Mouse (Mus musculus) stomach, embryonic 16.5 days (tissue): ENCODE data around the gene Spsb2. TPM values are rescaled to one million over a fixed set of nuclear protein-coding genes. Genes with fewer than 3 reads are reported as not detected.
A peak's percentile ranks its signal among the peaks of the same experiment; 100 is the strongest.

ENCODE experiments used
- ATAC-seq: fragments of 200-750 bp; cut with Nextera tagmentation; 2 replicates; pipeline ENCODE4 v1.8.0; 2017; ENCODE audit warnings: moderate number of reproducible peaks, moderate TSS enrichment; ENCODE audit not compliant: insufficient read depth, low FRiP score
- H3K27ac ChIP-seq: fragments of 300-500 bp; sonication (generic); 2 replicates; pipeline ENCODE4 v1.5.1; 2014; ENCODE audit warnings: low read length
- H3K27me3 ChIP-seq: fragments of 300-500 bp; sonication (generic); 2 replicates; pipeline ENCODE4 v1.6.1; 2014; ENCODE audit warnings: low read length, control low read depth, mixed read lengths; ENCODE audit not compliant: control insufficient read depth, insufficient read depth
- H3K36me3 ChIP-seq: fragments of 300-500 bp; sonication (generic); 2 replicates; pipeline ENCODE4 v1.6.1; 2014; ENCODE audit warnings: low read length; ENCODE audit not compliant: control insufficient read depth, insufficient read depth
- H3K4me1 ChIP-seq: fragments of 300-500 bp; sonication (generic); 2 replicates; pipeline ENCODE4 v1.6.1; 2014; ENCODE audit warnings: low read length, control low read depth, mixed read lengths; ENCODE audit not compliant: control insufficient read depth, insufficient read depth
- H3K4me2 ChIP-seq: fragments of 300-500 bp; sonication (generic); 2 replicates; pipeline ENCODE4 v1.6.1; 2014; ENCODE audit warnings: low read depth, low read length, mixed read lengths
- H3K4me3 ChIP-seq: fragments of 300-500 bp; sonication (generic); replicated peaks from 2 replicates; pipeline ENCODE4 v1.5.1; 2014; ENCODE audit warnings: mild to moderate bottlenecking, low read length
- H3K9ac ChIP-seq: fragments of 300-500 bp; sonication (generic); 2 replicates; pipeline ENCODE4 v1.6.1; 2014; ENCODE audit warnings: low read length
- H3K9me3 ChIP-seq: fragments of 300-500 bp; sonication (generic); replicated peaks from 2 replicates; pipeline ENCODE4 v1.6.1; 2016; ENCODE audit warnings: low read length, control low read depth; ENCODE audit not compliant: control insufficient read depth
- WGBS: fragments of 180-500 bp; shearing (Covaris S2); extraction: QIAGEN DNeasy Blood & Tissue Kit; methylation state at CpG from one replicate; pipeline ENCODE4 v1.1.7; 2014; 5-methylcytosine and 5-hydroxymethylcytosine counted together
- polyA plus RNA-seq: library from polyadenylated mRNA; unstranded; fragments of >200 nt; fragmentation: Nextera tagmentation; extraction: Ambion mirVana; gene quantifications from 2 replicates; pipeline ENCODE4 v1.2.1, GENCODE M21; 2015

The Spsb2 gene
- polyA plus RNA-seq, 1 experiment from 2014 or later, result 15.1 TPM

DNA sequence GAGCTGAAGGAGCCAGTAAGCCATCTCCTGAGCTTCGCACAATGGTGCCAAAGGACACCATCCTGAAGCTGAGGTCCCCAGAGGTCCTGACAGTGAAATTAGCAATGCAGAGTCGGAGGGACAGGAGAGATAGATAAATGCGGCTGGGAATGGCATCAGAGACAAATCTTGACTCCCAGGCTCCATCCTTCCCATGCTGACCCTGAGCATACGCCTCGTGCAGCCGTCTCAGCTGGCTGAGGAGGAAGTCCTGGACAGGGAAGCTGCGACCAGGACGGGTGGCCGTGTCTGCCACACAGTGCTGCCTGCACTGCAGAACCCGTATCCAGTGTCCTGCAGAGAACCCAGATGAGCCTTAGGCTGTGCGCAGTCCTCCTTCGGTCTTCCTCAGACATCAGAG, 46.2 kb downstream of the Spsb2 start:
- 68% methylated on average over 12 of the region's 12 CpGs for WGBS

DNA sequence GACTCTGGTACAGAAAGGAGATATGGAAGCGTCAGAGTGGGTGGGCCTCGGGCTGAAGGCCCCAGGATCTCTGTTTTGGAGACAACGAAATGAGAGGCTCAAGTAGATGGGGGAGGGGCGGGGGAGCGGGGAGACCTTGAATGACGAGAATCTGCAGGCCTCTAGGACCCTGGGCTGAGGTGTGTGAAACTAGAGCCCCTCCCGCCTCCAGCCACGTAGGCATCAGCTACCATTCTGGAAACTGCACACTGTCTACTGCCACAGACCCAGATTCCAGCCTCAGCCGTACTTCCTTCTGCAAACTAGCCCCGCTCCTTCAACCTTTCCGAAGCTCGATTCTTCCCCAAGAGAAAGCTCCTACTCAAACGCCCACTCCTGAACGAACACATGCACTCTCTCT, 47.9 kb downstream of the Spsb2 start:
- H3K9ac ChIP-seq, result peak overlapping the region; percentile 94; the same call in 1 of the 2 replicates
- H3K27ac ChIP-seq, result peak overlapping the region; percentile 95

More for the DNA sequence above, 46.2 kb downstream of the Spsb2 start:
- H3K27ac ChIP-seq, result no peak overlapping the region
- peaks cover 18% of the 10 kb centered on the region for H3K4me1 ChIP-seq
- H3K4me2 ChIP-seq, result no peak overlapping the region
- H3K9ac ChIP-seq, result no peak overlapping the region; the same call in 1 of the 2 replicates
- H3K36me3 ChIP-seq, result no peaks in the 10 kb centered on the region
- no peaks in the 10 kb centered on the region for H3K9me3 ChIP-seq
- no peak for ATAC-seq
- peaks cover 8% of the 10 kb centered on the region; the same call in 1 of the 2 replicates for H3K27me3 ChIP-seq
- no peak overlapping the region for H3K4me3 ChIP-seq

DNA sequence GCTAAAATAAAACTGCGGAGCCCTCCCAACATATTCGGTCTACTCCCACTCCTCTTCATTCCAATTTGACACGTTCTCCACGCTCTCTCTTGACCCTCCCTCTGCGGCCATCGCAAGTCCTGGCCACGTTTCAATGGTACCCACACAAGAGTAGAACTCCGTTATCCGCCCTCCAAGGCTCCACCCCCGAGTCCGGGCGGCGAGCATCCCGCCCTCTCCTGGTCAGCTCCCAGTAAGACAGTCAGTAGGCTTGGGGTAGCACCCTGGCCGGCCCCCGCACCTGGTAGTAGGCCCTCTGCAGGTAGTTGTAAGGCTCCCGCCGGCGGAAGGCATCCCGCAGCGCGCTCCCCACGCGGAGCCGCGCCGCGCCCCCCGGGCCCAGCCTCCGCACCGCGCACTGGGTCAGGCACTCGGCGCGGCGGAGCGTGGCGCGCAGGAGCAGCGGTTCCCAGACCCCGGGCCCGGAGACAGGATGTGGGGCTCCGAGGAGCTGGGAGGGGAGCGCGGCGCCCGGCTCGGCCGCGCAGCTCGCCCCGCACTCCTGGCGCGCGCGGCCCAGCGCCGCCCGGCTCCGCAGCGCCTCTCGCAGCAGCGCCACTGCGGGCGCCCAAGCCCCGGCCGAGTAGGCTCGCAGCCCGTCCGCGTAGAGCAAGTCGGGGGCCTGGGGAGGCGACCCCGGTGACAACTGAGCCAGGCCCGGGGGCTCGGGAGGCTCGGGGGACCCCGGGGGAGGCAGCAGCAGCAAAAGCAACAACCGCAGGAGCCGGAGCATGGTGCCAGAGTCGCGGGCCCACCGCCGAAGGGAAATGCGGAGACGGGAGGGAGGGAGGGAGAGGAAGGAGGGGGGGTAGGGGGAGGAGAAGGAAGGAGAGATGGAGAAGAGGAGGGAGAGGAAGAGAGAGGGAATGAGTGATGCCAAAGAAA, 48.7 kb downstream of the Spsb2 start, which contains the start of gene P3h3:
P3h3 (minus strand) TSS at position 837 of the 924 bp plus-strand sequence.
- no peaks in the 10 kb centered on the region for H3K36me3 ChIP-seq
- H3K4me2 ChIP-seq, result peak within 1 kb of the TSS; percentile 81
- H3K4me3 ChIP-seq, result peak within 1 kb of the TSS; percentile 77
- peak within 1 kb of the TSS; percentile 94 for H3K9ac ChIP-seq
- H3K27ac ChIP-seq, result peak within 1 kb of the TSS; percentile 95
- H3K27me3 ChIP-seq, result peaks cover 8% of the 10 kb centered on the region; the same call in 1 of the 2 replicates
- peak; percentile 85 for ATAC-seq
- H3K4me1 ChIP-seq, result peaks cover 18% of the 10 kb centered on the region
- under 1% methylated on average over 86 of the region's 86 CpGs for WGBS
- no peaks in the 10 kb centered on the region for H3K9me3 ChIP-seq

More for the DNA sequence above, 47.9 kb downstream of the Spsb2 start:
- peaks cover 18% of the 10 kb centered on the region for H3K4me1 ChIP-seq
- peak; percentile 48; the same call in 1 of the 2 replicates for ATAC-seq
- peak overlapping the region; percentile 77 for H3K4me3 ChIP-seq
- no peaks in the 10 kb centered on the region for H3K36me3 ChIP-seq
- peaks cover 8% of the 10 kb centered on the region; the same call in 1 of the 2 replicates for H3K27me3 ChIP-seq
- peak overlapping the region; percentile 81 for H3K4me2 ChIP-seq
- H3K9me3 ChIP-seq, result no peaks in the 10 kb centered on the region
- WGBS, result 10% methylated on average over 14 of the region's 14 CpGs

DNA sequence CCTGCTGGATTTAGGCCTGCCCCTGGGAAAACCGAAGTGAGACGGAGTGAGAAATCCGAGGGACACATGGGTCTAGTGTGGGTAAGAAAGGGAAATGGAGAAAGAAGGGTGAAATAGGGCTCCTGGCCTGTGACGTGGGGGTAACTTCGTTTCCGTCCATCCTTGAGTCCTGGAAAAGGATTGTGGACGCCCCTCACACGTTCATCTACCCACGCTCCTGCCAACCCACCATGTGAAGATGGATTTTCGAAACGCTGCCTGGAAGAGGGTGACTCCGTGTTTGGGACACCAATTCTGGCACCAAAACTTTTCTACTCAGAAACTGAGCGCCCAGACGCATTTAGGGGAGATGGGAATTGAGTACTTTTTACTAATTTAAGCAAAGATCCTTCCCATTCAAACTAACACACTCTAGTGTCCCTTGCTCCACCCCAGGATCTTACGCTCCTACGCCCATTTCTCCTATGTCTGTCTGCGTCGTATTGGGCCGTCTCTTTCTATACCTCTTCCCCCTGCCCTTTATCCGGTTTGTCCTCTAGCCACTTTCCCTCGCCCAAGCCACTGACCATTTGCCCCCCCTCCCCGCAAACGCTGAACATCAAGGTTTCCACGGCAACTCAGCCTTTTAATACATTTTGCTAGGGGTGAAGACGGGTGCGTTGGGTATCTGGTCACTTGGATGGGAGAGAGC, 49.5 kb downstream of the Spsb2 start:
- Histone ChIP-seq H3K36me3 (no peaks in the 10 kb centered on the region), H3K9me3 (no peaks in the 10 kb centered on the region), H3K27ac (peak overlapping the region; percentile 60), H3K4me1 (peaks cover 18% of the 10 kb centered on the region), H3K9ac (peak overlapping the region; percentile 94), H3K4me3 (peak overlapping the region; percentile 77), H3K4me2 (peak overlapping the region; percentile 81), H3K27me3 (peaks cover 8% of the 10 kb centered on the region; the same call in 1 of the 2 replicates)
- 22% methylated on average over 26 of the region's 26 CpGs for WGBS
- no peak for ATAC-seq

DNA sequence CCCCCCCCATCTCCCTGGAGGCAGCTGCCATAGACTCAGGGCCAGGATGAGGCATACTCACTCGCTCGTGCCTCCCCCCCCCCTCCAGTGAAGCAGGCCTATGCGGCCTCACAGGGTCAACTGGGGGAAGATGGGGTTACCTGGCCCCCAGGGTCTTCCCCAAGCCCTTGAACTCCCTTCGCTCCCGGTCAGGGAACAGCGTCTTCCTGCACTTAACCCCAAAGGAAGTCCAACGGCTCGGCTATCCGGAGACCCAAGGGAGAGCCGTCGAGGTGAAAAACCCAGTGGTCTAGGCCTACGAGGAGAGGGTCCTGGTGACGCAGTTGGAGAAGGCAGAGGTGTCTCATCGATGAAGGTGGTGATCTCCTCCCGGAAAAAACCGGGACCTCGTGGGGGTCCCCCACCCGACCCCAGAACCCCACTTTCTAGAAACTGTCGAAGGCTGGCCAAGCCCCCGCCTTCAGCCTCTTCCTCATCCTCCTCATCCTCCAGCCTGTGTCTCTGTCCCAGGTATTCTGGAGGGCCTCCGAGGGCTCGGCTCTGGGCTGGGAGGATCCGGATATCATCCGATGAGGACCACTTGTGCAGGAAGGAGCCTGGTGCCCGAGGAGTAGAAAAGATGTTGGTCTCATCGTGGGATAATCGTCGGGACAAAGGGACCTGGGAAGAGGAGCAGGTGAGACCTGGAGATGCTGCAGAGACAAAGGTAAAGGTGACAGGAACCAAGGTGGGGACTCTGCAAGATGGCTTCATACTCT, 50.3 kb downstream of the Spsb2 start:
- H3K9me3 ChIP-seq, result no peaks in the 10 kb centered on the region
- WGBS, result 72% methylated on average over 27 of the region's 28 CpGs
- H3K27ac ChIP-seq, result no peak overlapping the region
- no peaks in the 10 kb centered on the region for H3K36me3 ChIP-seq
- ATAC-seq, result no peak
- H3K4me1 ChIP-seq, result peaks cover 19% of the 10 kb centered on the region
- no peak overlapping the region for H3K4me3 ChIP-seq
- peaks cover 8% of the 10 kb centered on the region; the same call in 1 of the 2 replicates for H3K27me3 ChIP-seq
- H3K4me2 ChIP-seq, result peak overlapping the region; percentile 81
- H3K9ac ChIP-seq, result peak overlapping the region; percentile 94; the same call in 1 of the 2 replicates

DNA sequence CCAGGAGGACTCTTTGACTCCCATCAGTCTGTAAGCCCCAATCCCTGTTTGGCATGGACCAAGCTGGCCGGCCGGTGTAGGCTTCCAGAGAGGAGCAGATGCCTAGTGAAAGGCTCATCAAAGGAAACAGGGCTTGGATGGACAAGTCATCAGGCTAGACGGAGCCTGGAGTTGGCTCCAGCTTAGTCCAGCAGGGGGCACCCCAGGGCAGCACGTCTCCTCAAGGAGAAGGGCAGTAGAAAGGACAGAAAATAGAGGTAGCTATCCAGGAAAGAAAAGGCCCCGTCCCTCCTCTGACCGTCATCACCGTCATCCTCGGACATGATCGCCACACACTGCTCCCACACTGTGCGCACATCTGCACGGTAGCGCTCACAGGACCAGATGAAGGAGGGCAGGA, 51.3 kb downstream of the Spsb2 start:
- Histone ChIP-seq H3K4me2 (no peak overlapping the region), H3K9ac (peak overlapping the region; percentile 51; the same call in 1 of the 2 replicates), H3K36me3 (no peaks in the 10 kb centered on the region), H3K9me3 (no peaks in the 10 kb centered on the region), H3K27me3 (peaks cover 8% of the 10 kb centered on the region; the same call in 1 of the 2 replicates), H3K4me3 (no peak overlapping the region), H3K4me1 (peaks cover 24% of the 10 kb centered on the region), H3K27ac (no peak overlapping the region)
- 5% methylated on average over 12 of the region's 12 CpGs for WGBS
- ATAC-seq, result no peak

Other genes starting within 250 kb of the Spsb2 start
- 0.11 TPM in 1 of 2 replicates, not detected in the other for gene C1rb, start 238.4 kb upstream of the Spsb2 start, polyA plus RNA-seq
- not detected in 2 replicates for gene C1s2, start 172.6 kb upstream of the Spsb2 start, polyA plus RNA-seq
- 84.1 and 86.8 TPM in 2 replicates for gene Lpcat3, start 145.6 kb upstream of the Spsb2 start, polyA plus RNA-seq
- 167 and 175 TPM in 2 replicates for gene Emg1, start 96.5 kb upstream of the Spsb2 start, polyA plus RNA-seq
- gene Phb2, start 96.3 kb upstream of the Spsb2 start, polyA plus RNA-seq, result 282 and 303 TPM in 2 replicates
- gene Ptpn6, start 69.9 kb upstream of the Spsb2 start, polyA plus RNA-seq, result 19.6 and 20.1 TPM in 2 replicates
- 352 and 357 TPM in 2 replicates for gene Grcc10, start 67.3 kb upstream of the Spsb2 start, polyA plus RNA-seq
- not detected in 2 replicates for gene Gm45234, start 52.6 kb upstream of the Spsb2 start, polyA plus RNA-seq
- gene Atn1, start 52.1 kb upstream of the Spsb2 start, polyA plus RNA-seq, result 12.2 and 13.1 TPM in 2 replicates
- gene Eno2, start 39.0 kb upstream of the Spsb2 start, polyA plus RNA-seq, result 9.3 and 9.8 TPM in 2 replicates
- gene Lrrc23, start 28.9 kb upstream of the Spsb2 start, polyA plus RNA-seq, result 0.53 and 0.65 TPM in 2 replicates
- gene Tpi1, start 5.6 kb downstream of the Spsb2 start, polyA plus RNA-seq, result 938 and 959 TPM in 2 replicates
- gene Usp5, start 20.8 kb downstream of the Spsb2 start, polyA plus RNA-seq, result 128 and 139 TPM in 2 replicates
- 129 and 138 TPM in 2 replicates for gene Cdca3, start 20.9 kb downstream of the Spsb2 start, polyA plus RNA-seq
- gene Gnb3, start 31.6 kb downstream of the Spsb2 start, polyA plus RNA-seq, result 0.66 and 1.5 TPM in 2 replicates
- gene P3h3, start 49.1 kb downstream of the Spsb2 start, polyA plus RNA-seq, result 9.9 and 11.5 TPM in 2 replicates
- gene Gpr162, start 55.3 kb downstream of the Spsb2 start, polyA plus RNA-seq, result 1.1 and 1.7 TPM in 2 replicates
- 0.46 TPM in 2 replicates for gene Cd4, start 79.6 kb downstream of the Spsb2 start, polyA plus RNA-seq
- 1.2 and 1.3 TPM in 2 replicates for gene Lag3, start 103.0 kb downstream of the Spsb2 start, polyA plus RNA-seq
- 177 and 180 TPM in 2 replicates for gene Ptms, start 111.4 kb downstream of the Spsb2 start, polyA plus RNA-seq
- 283 and 299 TPM in 2 replicates for gene Mlf2, start 122.7 kb downstream of the Spsb2 start, polyA plus RNA-seq
- gene Cops7a, start 156.9 kb downstream of the Spsb2 start, polyA plus RNA-seq, result 140 and 156 TPM in 2 replicates
- gene Pianp, start 188.0 kb downstream of the Spsb2 start, polyA plus RNA-seq, result 4.0 and 4.2 TPM in 2 replicates
- gene Zfp384, start 200.5 kb downstream of the Spsb2 start, polyA plus RNA-seq, result 9.3 and 12.8 TPM in 2 replicates
- gene Ing4, start 231.1 kb downstream of the Spsb2 start, polyA plus RNA-seq, result 114 and 115 TPM in 2 replicates
- 10.6 and 12.9 TPM in 2 replicates for gene Acrbp, start 241.0 kb downstream of the Spsb2 start, polyA plus RNA-seq